Mouse (Mus musculus): ENCODE data around the gene Prcd. TPM values are rescaled to one million over a fixed set of nuclear protein-coding genes. Genes with fewer than 3 reads are reported as not detected.
"Not testable (repeated sequence)": the region's sequence is repeated elsewhere in the genome, so short reads cannot be mapped to it uniquely, and the experiment has no call there.

The Prcd gene
- total and polyA plus RNA-seq, 2 experiments from 2014 or later, result 6.0 TPM; not detected in 1

GRCm38 (mm10) chr11:116671845-116672434 lies 18.6 kb downstream of the Prcd start:
- H3K27ac ChIP-seq (ENCODE audit: low read depth, low read length), result peak overlapping the region; percentile 77
- no peak for TF ChIP-seq CTCF (IDR thresholded peaks at IDR 0.05)
- H3K4me1 ChIP-seq (ENCODE audit: insufficient read depth, low read length), result peaks cover 5% of the 10 kb centered on the region; the same call in 1 of the 2 replicates
- WGBS, result 1% methylated on average over 24 of the region's 24 CpGs
- DNase-seq (ENCODE audit: low spot score), result no peak
- H3K36me3 ChIP-seq (ENCODE audit: insufficient read depth, low read length), result peaks cover 25% of the 10 kb centered on the region
- peak overlapping the region; percentile 79 for H3K9ac ChIP-seq (replicated peaks; ENCODE audit: low read length, poor library complexity, severe bottlenecking)
- peak overlapping the region; percentile 87 for H3K4me2 ChIP-seq (ENCODE audit: low read depth, low read length, poor library complexity, severe bottlenecking)
- peak overlapping the region; percentile 73 for H3K4me3 ChIP-seq (ENCODE audit: low read depth, low read length)
- H3K27me3 ChIP-seq (ENCODE audit: insufficient read depth, low read length), result no peaks in the 10 kb centered on the region
- ATAC-seq (ENCODE audit: low FRiP score), result no peak
- H3K9me3 ChIP-seq (ENCODE audit: low read length), result no peaks in the 10 kb centered on the region

- Histone ChIP-seq H3K27ac (ENCODE audit: low read depth, low read length) (no peak overlapping the region), H3K9ac (replicated peaks; ENCODE audit: low read length, poor library complexity, severe bottlenecking) (peak overlapping the region; percentile 79), H3K36me3 (ENCODE audit: insufficient read depth, low read length) (peaks cover 31% of the 10 kb centered on the region), H3K4me2 (ENCODE audit: low read depth, low read length, poor library complexity, severe bottlenecking) (peak overlapping the region; percentile 87), H3K9me3 (ENCODE audit: low read length) (no peaks in the 10 kb centered on the region), H3K4me3 (ENCODE audit: low read depth, low read length) (peak overlapping the region; percentile 73), H3K4me1 (ENCODE audit: insufficient read depth, low read length) (peaks cover 5% of the 10 kb centered on the region; the same call in 1 of the 2 replicates), H3K27me3 (ENCODE audit: insufficient read depth, low read length) (no peaks in the 10 kb centered on the region)
- no peak for TF ChIP-seq CTCF (IDR thresholded peaks at IDR 0.05)
- 19% methylated on average over 7 of the region's 7 CpGs for WGBS
- no peak for ATAC-seq (ENCODE audit: low FRiP score)
- no peak for DNase-seq (ENCODE audit: low spot score)
These were observed 19.3 kb downstream of the Prcd start for GRCm38 (mm10) chr11:116672595-116672994.

- 92% methylated on average over 2 of the region's 2 CpGs for WGBS
- ATAC-seq (ENCODE audit: low FRiP score), result no peak
- Histone ChIP-seq H3K4me1 (ENCODE audit: insufficient read depth, low read length) (peaks cover 5% of the 10 kb centered on the region; the same call in 1 of the 2 replicates), H3K36me3 (ENCODE audit: insufficient read depth, low read length) (peaks cover 31% of the 10 kb centered on the region), H3K9ac (replicated peaks; ENCODE audit: low read length, poor library complexity, severe bottlenecking) (no peak overlapping the region), H3K4me2 (ENCODE audit: low read depth, low read length, poor library complexity, severe bottlenecking) (no peak overlapping the region), H3K27me3 (ENCODE audit: insufficient read depth, low read length) (no peaks in the 10 kb centered on the region), H3K27ac (ENCODE audit: low read depth, low read length) (no peak overlapping the region), H3K9me3 (ENCODE audit: low read length) (no peaks in the 10 kb centered on the region), H3K4me3 (ENCODE audit: low read depth, low read length) (no peak overlapping the region)
- TF ChIP-seq CTCF (IDR thresholded peaks at IDR 0.05), result no peak
- no peak for DNase-seq (ENCODE audit: low spot score)
These were observed 20.1 kb downstream of the Prcd start for GRCm38 (mm10) chr11:116673410-116673809.

GRCm38 (mm10) chr11:116674616-116675379 lies 21.5 kb downstream of the Prcd start:
- DNase-seq (ENCODE audit: low spot score) (no peak), ATAC-seq (ENCODE audit: low FRiP score) (no peak)
- Histone ChIP-seq H3K4me3 (ENCODE audit: low read depth, low read length) (no peak overlapping the region), H3K4me1 (ENCODE audit: insufficient read depth, low read length) (peaks cover 5% of the 10 kb centered on the region; the same call in 1 of the 2 replicates), H3K27me3 (ENCODE audit: insufficient read depth, low read length) (no peaks in the 10 kb centered on the region), H3K9me3 (ENCODE audit: low read length) (no peaks in the 10 kb centered on the region), H3K4me2 (ENCODE audit: low read depth, low read length, poor library complexity, severe bottlenecking) (no peak overlapping the region), H3K9ac (replicated peaks; ENCODE audit: low read length, poor library complexity, severe bottlenecking) (no peak overlapping the region), H3K36me3 (ENCODE audit: insufficient read depth, low read length) (peaks cover 37% of the 10 kb centered on the region), H3K27ac (ENCODE audit: low read depth, low read length) (no peak overlapping the region)
- TF ChIP-seq CTCF (IDR thresholded peaks at IDR 0.05), result no peak
- WGBS, result 62% methylated on average over 7 of the region's 7 CpGs

- 73% methylated on average over 6 of the region's 6 CpGs for WGBS
- not testable (repeated sequence) for H3K4me2 ChIP-seq (ENCODE audit: low read depth, low read length, poor library complexity, severe bottlenecking); H3K4me3 ChIP-seq (ENCODE audit: low read depth, low read length); H3K27me3 ChIP-seq (ENCODE audit: insufficient read depth, low read length); H3K4me1 ChIP-seq (ENCODE audit: insufficient read depth, low read length); H3K9ac ChIP-seq (replicated peaks; ENCODE audit: low read length, poor library complexity, severe bottlenecking); H3K9me3 ChIP-seq (ENCODE audit: low read length); DNase-seq (ENCODE audit: low spot score); ATAC-seq (ENCODE audit: low FRiP score); H3K27ac ChIP-seq (ENCODE audit: low read depth, low read length)
- H3K36me3 ChIP-seq (ENCODE audit: insufficient read depth, low read length), result peaks cover 37% of the 10 kb centered on the region
These were observed 22.1 kb downstream of the Prcd start for GRCm38 (mm10) chr11:116675429-116675828.
